Mouse (Mus musculus): ENCODE data around the gene Upf3b. TPM values are rescaled to one million over a fixed set of nuclear protein-coding genes. Genes with fewer than 3 reads are reported as not detected.
"Not testable (repeated sequence)": the region's sequence is repeated elsewhere in the genome, so short reads cannot be mapped to it uniquely, and the experiment has no call there.

The Upf3b gene
- total RNA-seq, 2 experiments from 2014 or later = 75.5 to 95.0 TPM

DNA sequence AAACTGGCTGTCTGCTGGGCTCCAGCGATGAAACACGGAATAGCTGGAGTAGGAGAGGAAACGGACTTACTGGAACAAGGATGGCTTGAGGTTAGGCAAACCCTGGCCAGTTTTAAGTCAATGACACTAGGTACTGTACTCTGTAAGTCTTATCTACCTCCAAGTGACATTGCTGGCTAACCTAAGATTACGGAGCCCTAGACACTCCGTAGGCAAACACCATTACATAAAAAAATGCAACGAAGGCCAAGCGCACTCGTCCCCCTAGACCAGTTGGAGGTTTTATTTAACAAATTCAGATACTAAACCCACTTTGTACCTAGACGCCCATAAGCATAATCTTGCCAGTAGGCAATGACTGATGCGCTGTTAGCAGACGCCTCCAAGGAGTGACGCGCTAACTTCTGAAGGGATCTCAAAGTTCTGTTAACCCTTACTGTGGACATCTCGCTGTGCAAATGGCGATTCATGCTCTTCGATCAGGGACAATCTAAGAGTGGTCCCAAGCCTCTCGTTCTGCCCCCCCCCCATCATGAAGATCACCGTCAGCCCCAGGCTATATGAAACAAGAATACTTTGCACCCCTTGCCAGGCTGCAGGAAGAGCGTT lies 25.7 kb downstream of the Upf3b start:
- ATAC-seq (replicated peaks; ENCODE audit: low FRiP score, poor library complexity, severe bottlenecking) = peak; percentile 55

DNA sequence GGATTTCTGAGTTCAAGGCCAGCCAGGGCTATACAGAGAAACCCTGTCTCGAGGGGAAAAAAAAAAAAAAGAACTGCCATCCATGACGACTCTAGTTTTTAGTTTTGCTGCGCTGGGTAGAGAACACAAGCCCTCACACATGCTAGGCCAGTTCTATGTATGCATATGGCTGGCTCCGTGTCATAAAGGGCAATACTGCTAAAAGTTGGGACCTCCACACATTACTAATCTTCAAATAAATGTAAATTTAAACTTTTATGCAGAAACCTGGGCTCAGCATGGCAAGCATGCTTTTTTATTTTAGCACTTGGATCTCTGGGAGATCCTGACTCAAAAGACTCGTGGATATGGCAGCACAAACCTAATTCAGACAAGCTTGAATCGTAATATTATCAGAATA lies 28.9 kb downstream of the Upf3b start:
- no peak for ATAC-seq (replicated peaks; ENCODE audit: low FRiP score, poor library complexity, severe bottlenecking)

DNA sequence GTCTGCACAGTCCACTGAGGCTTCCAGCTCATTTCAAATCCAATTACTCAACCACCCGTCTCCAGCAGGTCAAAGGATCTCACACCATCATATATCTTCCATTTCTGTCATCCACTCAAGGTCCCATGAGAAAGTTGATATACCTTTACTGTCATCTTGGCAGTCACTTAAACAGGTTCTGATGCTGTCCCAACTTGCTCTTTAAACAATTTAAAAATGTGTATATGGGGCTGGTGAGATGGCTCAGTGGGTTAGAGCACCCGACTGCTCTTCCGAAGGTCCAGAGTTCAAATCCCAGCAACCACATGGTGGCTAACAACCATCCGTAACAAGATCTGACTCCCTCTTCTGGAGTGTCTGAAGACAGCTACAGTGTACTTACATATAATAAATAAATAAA lies 29.8 kb downstream of the Upf3b start:
- not testable (repeated sequence) for ATAC-seq (replicated peaks; ENCODE audit: low FRiP score, poor library complexity, severe bottlenecking)

DNA sequence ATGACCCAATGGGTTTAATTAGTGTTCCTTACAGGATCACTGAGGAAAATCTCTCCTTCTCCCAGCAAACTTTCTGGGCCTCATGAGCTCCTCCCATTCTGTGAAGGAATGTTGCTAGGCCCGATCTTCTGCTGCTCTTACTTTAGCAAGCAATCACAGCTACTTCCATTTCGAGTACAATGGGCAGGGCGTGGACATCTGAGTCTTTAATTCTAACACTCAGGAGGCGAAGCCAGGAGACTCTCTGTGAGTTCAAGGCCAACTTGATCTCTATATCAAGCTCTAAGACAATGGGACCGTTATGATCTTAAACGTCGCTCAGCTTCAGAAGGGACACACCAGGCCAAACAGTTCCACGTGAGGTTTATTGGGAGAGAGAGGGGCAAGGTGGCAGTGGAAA lies 33.5 kb downstream of the Upf3b start:
- no peak for ATAC-seq (replicated peaks; ENCODE audit: low FRiP score, poor library complexity, severe bottlenecking)

DNA sequence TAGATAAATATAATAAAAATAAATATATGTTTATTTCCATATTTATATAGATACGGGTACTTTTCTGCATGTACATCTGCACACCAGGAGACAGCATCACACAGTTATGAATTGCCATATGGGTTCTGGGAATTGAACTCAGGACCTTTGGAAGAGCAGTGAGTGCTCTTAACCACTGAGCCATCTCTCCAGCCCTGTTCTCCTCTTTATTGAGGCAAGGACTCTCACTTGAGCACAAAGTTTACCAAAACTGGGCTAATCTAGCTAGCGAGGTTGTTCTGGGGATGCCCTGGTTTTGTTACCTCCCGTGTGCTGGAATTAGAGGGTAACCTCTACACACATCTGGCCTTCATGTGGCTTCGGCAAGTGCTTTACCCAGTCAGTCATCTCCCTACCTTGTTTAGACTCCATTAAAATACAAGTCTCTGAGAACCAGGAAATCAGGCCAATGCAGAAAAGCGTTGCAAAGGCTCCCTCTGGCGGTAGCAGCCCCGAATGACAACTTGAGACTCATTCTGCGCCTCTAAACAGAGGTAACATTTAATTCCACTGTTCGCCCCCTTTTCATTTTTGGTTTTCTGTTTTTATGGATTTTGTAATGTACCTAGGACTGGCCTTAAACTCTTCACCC lies 35.7 kb downstream of the Upf3b start:
- peak; percentile 52; the same call in 1 of the 2 replicates for ATAC-seq (replicated peaks; ENCODE audit: low FRiP score, poor library complexity, severe bottlenecking)

DNA sequence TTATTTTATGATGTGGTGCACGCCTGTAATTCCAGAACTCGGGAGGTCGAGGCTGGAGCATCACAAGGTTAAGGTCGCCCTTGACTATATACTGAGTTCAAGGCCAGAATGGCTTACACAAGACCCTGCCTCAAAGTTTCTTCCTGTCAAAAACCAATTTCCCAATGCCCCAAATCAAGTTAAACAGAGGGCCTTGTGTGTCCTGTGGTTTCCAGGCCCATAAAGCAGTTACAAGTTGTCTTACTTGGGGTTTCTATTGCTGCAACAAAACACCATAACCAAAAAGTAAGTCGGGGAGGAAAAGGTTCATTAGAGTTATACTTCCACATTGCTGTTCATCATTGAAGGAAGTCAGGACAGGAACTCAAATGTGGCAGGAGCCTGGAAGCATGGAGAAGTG lies 41.4 kb downstream of the Upf3b start:
- no peak for ATAC-seq (replicated peaks; ENCODE audit: low FRiP score, poor library complexity, severe bottlenecking)

DNA sequence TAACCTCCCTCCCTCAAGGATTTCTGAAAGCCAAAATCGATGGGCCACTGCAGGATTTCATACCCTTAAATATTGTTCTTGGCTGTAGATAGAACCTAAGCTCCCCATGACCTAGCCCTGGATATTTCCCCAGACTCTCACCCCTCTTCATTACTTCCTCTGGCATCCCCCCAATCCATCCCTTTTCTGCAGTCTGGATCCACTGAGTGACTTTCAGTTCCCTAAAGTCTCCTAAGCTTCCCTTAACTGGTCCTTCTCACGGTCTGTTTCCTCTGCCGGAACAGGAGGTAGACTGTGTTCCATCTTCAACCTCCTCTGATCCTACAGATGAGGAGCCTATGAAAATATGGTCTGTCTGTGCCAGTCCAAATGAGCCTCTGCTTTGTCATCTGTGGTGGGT lies 42.8 kb downstream of the Upf3b start:
- no peak for ATAC-seq (replicated peaks; ENCODE audit: low FRiP score, poor library complexity, severe bottlenecking)

DNA sequence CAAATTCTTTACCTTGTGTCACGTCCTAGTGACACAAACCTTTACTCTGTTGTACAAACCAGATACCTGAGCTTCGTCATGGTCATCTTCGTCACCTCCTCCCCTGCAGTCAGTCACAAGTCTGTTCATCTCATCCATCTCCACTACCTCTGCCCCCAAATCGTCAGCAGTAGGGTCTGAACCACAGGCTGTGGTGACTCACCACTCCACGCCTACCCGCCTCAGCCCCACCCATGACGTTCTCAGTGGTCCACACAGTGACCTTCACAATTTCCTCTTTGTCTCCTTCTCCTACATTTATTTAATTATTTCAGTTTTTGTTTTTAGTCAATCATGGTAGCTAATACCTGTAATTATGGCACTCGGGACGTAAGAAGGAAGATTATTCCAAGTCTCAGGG lies 46.2 kb downstream of the Upf3b start:
- ATAC-seq (replicated peaks; ENCODE audit: low FRiP score, poor library complexity, severe bottlenecking) = no peak

DNA sequence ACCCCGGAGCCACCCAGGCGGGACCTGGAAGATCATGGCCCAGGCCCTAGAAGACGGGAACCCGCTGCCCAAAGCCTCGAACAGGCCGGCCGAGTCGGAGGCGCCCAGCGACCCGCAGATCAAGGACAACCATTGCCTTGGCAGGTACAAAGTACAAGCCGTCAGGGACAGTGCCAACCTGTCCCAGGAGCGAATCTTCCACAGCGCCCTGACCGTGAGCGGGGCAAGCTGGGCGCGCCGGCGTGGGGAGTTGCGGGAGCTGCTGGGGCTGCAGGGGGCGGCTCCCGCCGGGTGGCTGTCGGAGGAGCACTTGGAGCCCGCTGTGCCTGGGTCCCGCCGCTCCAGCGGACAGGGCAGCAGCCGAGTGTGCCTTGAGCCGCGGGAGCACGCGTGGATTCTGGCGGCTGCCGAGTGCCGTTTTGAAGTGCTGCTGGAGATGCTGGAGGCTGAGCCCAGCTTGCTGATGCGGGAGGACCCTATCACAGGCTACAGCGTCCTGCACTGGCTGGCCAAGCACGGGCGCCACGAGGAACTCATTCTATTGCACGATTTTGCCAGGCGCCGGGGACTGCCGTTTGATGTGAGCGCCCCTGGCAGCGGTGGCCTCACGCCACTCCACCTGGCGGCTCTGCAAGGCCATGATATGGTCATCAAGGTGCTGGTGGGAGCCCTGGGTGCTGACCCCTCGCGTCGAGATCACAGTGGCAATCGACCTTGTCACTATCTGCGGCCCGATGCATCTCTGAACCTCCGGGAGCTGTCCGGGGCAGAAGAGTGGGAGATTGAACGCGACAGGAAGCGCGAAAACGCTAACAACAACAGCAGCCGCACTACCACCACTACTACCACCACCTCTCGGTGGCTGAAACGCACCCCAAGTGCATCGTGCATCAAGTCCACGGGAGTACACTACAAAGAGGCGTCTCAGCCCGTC lies 61.0 kb downstream of the Upf3b start:
- ATAC-seq (replicated peaks; ENCODE audit: low FRiP score, poor library complexity, severe bottlenecking) = no peak

DNA sequence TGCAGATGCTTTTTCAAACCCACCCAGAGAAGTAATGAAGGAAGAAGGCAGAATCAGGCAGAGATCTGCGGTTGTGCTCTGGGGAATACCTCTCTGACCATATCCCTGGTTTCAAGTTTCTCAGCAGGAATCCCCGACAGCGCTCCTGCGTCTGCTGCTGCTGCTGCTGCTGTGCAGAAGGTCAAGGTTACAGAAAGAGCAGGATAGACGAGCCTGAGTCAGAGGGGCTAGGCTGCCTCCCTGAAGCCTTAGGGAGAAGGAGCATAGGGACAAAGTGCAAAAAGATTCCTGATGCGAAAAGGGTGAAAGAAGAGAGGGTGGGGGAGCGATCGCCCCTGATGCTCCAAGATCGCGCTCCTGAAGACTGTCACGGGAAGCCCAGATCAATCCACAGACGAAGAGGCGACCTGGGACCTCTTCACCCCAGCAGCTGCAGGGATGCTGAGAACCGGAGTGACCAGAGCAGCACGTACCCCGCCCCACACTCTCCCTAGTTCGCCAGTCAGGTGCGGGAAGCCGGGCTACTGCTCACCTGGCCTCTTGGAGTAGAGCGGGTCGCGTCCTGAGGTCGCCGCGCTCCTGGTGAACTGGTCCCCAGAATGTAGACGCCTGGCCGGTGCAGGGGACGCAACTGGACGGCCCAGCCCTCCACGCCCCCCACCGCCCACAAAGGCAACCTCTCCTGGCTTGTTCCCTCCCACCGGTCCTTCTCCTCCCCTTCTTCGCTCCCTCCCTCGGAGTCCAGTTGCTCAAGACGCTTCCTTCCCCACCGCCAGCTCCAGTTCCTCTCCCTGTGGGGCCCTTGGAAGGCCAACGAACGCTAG lies 61.8 kb downstream of the Upf3b start, which contains the start of gene Sowahd:
Sowahd (plus strand) TSS at position 780 of the 824 bp plus-strand sequence.
- no peak for ATAC-seq (replicated peaks; ENCODE audit: low FRiP score, poor library complexity, severe bottlenecking)

DNA sequence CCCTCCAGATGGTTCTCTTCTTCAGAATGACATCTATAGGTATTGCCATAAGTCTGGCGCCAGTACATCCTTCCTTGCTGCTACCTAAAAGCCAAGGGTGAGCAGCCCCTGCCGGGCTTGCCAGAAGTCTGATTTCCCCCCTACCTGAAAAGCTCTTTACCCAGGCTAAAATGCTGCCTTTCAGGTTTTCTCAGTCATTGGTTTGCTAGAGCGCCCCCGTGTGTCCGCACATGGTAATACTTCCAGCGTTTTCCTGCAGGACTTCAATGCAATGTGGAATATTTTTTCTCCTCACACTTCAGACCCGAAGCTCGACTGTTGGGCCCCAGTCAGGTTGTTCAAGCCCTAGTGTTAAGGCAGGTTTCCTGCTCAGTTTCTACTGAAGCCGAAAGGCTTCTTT lies 67.4 kb downstream of the Upf3b start:
- ATAC-seq (replicated peaks; ENCODE audit: low FRiP score, poor library complexity, severe bottlenecking) = no peak

Other genes starting within 250 kb of the Upf3b start
- gene Ube2a, start 236.4 kb downstream of the Upf3b start, total RNA-seq (2015; ENCODE audit: low replicate concordance) = 31.4 and 78.0 TPM in 2 replicates
- gene Ube2a, start 236.4 kb downstream of the Upf3b start, total RNA-seq (2017; ENCODE audit: low replicate concordance) = 13.8 and 20.5 TPM in 2 replicates
- 12.3 and 31.4 TPM in 2 replicates for gene C330007P06Rik, start 236.2 kb downstream of the Upf3b start, total RNA-seq (2015; ENCODE audit: low replicate concordance)
- 28.6 and 39.3 TPM in 2 replicates for gene C330007P06Rik, start 236.2 kb downstream of the Upf3b start, total RNA-seq (2017; ENCODE audit: low replicate concordance)
- 5.0 and 5.4 TPM in 2 replicates for gene Nkrf, start 207.4 kb downstream of the Upf3b start, total RNA-seq (2015; ENCODE audit: low replicate concordance)
- gene Nkrf, start 207.4 kb downstream of the Upf3b start, total RNA-seq (2017; ENCODE audit: low replicate concordance) = 1.1 and 3.6 TPM in 2 replicates
- 10.5 and 18.4 TPM in 2 replicates for gene Sept6, start 118.5 kb downstream of the Upf3b start, total RNA-seq (2015; ENCODE audit: low replicate concordance)
- gene Sept6, start 118.5 kb downstream of the Upf3b start, total RNA-seq (2017; ENCODE audit: low replicate concordance) = 3.9 and 6.8 TPM in 2 replicates
- not detected in 2 replicates for gene Sowahd, start 61.5 kb downstream of the Upf3b start, total RNA-seq (2015; ENCODE audit: low replicate concordance)
- not detected in 2 replicates for gene Sowahd, start 61.5 kb downstream of the Upf3b start, total RNA-seq (2017; ENCODE audit: low replicate concordance)
- gene Rpl39, start 24.9 kb downstream of the Upf3b start, total RNA-seq (2015; ENCODE audit: low replicate concordance) = 436 and 515 TPM in 2 replicates
- gene Rpl39, start 24.9 kb downstream of the Upf3b start, total RNA-seq (2017; ENCODE audit: low replicate concordance) = 335 and 802 TPM in 2 replicates
- 6.8 and 14.3 TPM in 2 replicates for gene Nkap, start 16.5 kb upstream of the Upf3b start, total RNA-seq (2015; ENCODE audit: low replicate concordance)
- gene Nkap, start 16.5 kb upstream of the Upf3b start, total RNA-seq (2017; ENCODE audit: low replicate concordance) = 9.7 and 57.9 TPM in 2 replicates
- not detected in 2 replicates for gene Akap14, start 58.5 kb upstream of the Upf3b start, total RNA-seq (2015; ENCODE audit: low replicate concordance)
- gene Akap14, start 58.5 kb upstream of the Upf3b start, total RNA-seq (2017; ENCODE audit: low replicate concordance) = not detected in 2 replicates
- gene Ndufa1, start 80.8 kb upstream of the Upf3b start, total RNA-seq (2015; ENCODE audit: low replicate concordance) = 26.3 and 59.5 TPM in 2 replicates
- gene Ndufa1, start 80.8 kb upstream of the Upf3b start, total RNA-seq (2017; ENCODE audit: low replicate concordance) = 51.6 and 63.5 TPM in 2 replicates
- gene Rnf113a1, start 80.9 kb upstream of the Upf3b start, total RNA-seq (2015; ENCODE audit: low replicate concordance) = 1.4 and 2.1 TPM in 2 replicates
- not detected in 2 replicates for gene Rnf113a1, start 80.9 kb upstream of the Upf3b start, total RNA-seq (2017; ENCODE audit: low replicate concordance)
- not detected in 2 replicates for gene Gm9, start 100.7 kb upstream of the Upf3b start, total RNA-seq (2015; ENCODE audit: low replicate concordance)
- gene Gm9, start 100.7 kb upstream of the Upf3b start, total RNA-seq (2017; ENCODE audit: low replicate concordance) = not detected in 2 replicates
- not detected in 2 replicates for gene Rhox1, start 111.9 kb upstream of the Upf3b start, total RNA-seq (2015; ENCODE audit: low replicate concordance)
- gene Rhox1, start 111.9 kb upstream of the Upf3b start, total RNA-seq (2017; ENCODE audit: low replicate concordance) = not detected in 2 replicates
- not detected in 2 replicates for gene Rhox2a, start 134.7 kb upstream of the Upf3b start, total RNA-seq (2015; ENCODE audit: low replicate concordance)
- gene Rhox2a, start 134.7 kb upstream of the Upf3b start, total RNA-seq (2017; ENCODE audit: low replicate concordance) = not detected in 2 replicates
- gene Rhox3a, start 139.6 kb upstream of the Upf3b start, total RNA-seq (2015; ENCODE audit: low replicate concordance) = not detected in 2 replicates
- not detected in 2 replicates for gene Rhox3a, start 139.6 kb upstream of the Upf3b start, total RNA-seq (2017; ENCODE audit: low replicate concordance)
- not detected in 2 replicates for gene Rhox4a, start 155.0 kb upstream of the Upf3b start, total RNA-seq (2015; ENCODE audit: low replicate concordance)
- not detected in 2 replicates for gene Rhox4a, start 155.0 kb upstream of the Upf3b start, total RNA-seq (2017; ENCODE audit: low replicate concordance)